Mouse (Mus musculus) C2C12 (cell line): Measurements from ENCODE around the gene Mpig6b.

ENCODE experiments used
- CEBPB ChIP-seq: IDR thresholded peaks from one replicate; pipeline ENCODE4 v1.6.1; 2011; ENCODE audit warnings: low read depth, mild to moderate bottlenecking, control low read depth, moderate library complexity
- CTCF ChIP-seq: IDR thresholded peaks from one replicate; pipeline ENCODE4 v1.5.1; 2011; ENCODE audit not compliant: control insufficient read depth, insufficient read depth, insufficient read length
- FOSL1 ChIP-seq: IDR thresholded peaks from one replicate; pipeline ENCODE4 v1.8.0; 2011; ENCODE audit warnings: mild to moderate bottlenecking, low read length; ENCODE audit not compliant: poor library complexity, insufficient read depth, severe bottlenecking
- MAX ChIP-seq: IDR thresholded peaks from one replicate; pipeline ENCODE4 v1.6.1; 2011; ENCODE audit warnings: mild to moderate bottlenecking, control low read depth
- MYOD1 ChIP-seq: IDR thresholded peaks from one replicate; pipeline ENCODE4 v1.6.1; 2011; ENCODE audit warnings: low read depth; ENCODE audit not compliant: control insufficient read depth, insufficient read length
- MYOG ChIP-seq: IDR thresholded peaks from one replicate; pipeline ENCODE4 v1.6.1; 2011; ENCODE audit not compliant: control insufficient read depth, insufficient read length; ENCODE audit errors: extremely low read depth
- USF1 ChIP-seq: IDR thresholded peaks from one replicate; pipeline ENCODE4 v1.6.1; 2011; ENCODE audit warnings: low read depth, mild to moderate bottlenecking, control low read depth, moderate library complexity

DNA sequence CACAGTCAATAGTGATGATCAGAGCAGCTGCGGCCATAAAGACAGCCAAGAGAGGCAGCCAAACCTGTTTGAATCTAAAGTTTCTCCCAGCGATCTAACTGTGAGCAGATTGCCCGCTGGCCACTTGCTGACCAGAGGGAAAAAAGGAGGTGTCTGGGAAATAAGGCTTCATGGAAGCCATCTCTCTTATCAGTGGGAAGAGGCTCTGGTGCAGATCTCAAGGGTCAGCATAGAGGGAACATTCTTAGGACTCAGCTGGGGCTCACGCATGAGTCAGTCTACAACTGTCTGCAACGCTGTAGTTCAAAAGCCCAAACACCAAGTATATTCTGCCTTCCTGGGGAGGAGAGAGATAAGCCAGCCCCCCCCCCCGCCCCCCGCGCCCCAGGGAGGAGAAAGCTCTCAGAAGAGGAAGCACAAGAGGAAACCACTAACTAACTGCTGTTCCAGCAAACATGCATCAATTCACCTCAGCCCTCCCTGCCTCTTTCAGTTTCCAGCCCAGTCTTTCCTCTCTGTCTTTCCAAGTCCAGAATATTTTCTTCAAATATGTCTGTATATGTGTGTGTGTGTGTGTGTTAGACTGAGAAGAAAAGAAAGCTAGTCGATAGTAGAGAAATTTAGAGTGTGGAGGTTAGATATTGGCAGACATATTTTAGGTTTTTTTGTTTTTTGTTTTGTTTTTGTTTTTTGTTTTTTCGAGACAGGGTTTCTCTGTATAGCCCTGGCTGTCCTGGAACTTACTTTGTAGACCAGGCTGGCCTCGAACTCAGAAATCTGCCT is 17.6 kb downstream of the Mpig6b start:
- TF ChIP-seq MAX (no peak), CTCF (no peak), USF1 (no peak), MYOG (no peak), CEBPB (no peak), MYOD1 (no peak), FOSL1 (no peak)
